Mouse (Mus musculus) liver, embryonic 16.5 days (tissue): ENCODE data around the gene Rhno1. TPM values are rescaled to one million over a fixed set of nuclear protein-coding genes. Genes with fewer than 3 reads are reported as not detected.
"Not testable (repeated sequence)": the region's sequence is repeated elsewhere in the genome, so short reads cannot be mapped to it uniquely, and the experiment has no call there.

Experiments
- ATAC-seq: fragments of 200-750 bp; cut with Nextera tagmentation; 2 replicates; pipeline ENCODE4 v1.8.0; 2017; ENCODE audit warnings: low read depth, mild to moderate bottlenecking, moderate number of reproducible peaks, moderate library complexity
- H3K27ac ChIP-seq: fragments of 300-500 bp; sonication (generic); 2 replicates; pipeline ENCODE4 v1.5.1; 2014; ENCODE audit warnings: mild to moderate bottlenecking, low read length
- H3K27me3 ChIP-seq: fragments of 300-500 bp; sonication (generic); 2 replicates; pipeline ENCODE4 v1.6.1; 2014; ENCODE audit warnings: low read depth, low read length, mixed read lengths; ENCODE audit not compliant: control insufficient read depth, insufficient read depth
- H3K36me3 ChIP-seq: fragments of 300-500 bp; sonication (generic); 2 replicates; pipeline ENCODE4 v1.6.1; 2014; ENCODE audit warnings: mild to moderate bottlenecking; ENCODE audit not compliant: control insufficient read depth, insufficient read depth
- H3K4me1 ChIP-seq: fragments of 300-500 bp; sonication (generic); 2 replicates; pipeline ENCODE4 v1.6.1; 2014; ENCODE audit warnings: low read depth, low read length, mixed read lengths; ENCODE audit not compliant: control insufficient read depth
- H3K4me2 ChIP-seq: fragments of 300-500 bp; sonication (generic); 2 replicates; pipeline ENCODE4 v1.6.1; 2014; ENCODE audit warnings: low read depth, low read length, mixed read lengths
- H3K4me3 ChIP-seq: fragments of 300-500 bp; sonication (generic); 2 replicates; pipeline ENCODE4 v1.5.1; 2014; ENCODE audit warnings: low read depth, mild to moderate bottlenecking, low read length
- H3K9ac ChIP-seq: fragments of 300-500 bp; sonication (generic); 2 replicates; pipeline ENCODE4 v1.6.1; 2014; ENCODE audit warnings: low read depth, low read length
- H3K9me3 ChIP-seq: fragments of 300-500 bp; sonication (generic); replicated peaks from 2 replicates; pipeline ENCODE4 v1.6.1; 2016; ENCODE audit warnings: low read length; ENCODE audit not compliant: control insufficient read depth
- WGBS: fragments of 180-500 bp; shearing (Covaris S2); extraction: QIAGEN DNeasy Blood & Tissue Kit; methylation state at CpG from one replicate; pipeline ENCODE4 v1.1.7; 2014; ENCODE audit not compliant: insufficient replicate concordance; 5-methylcytosine and 5-hydroxymethylcytosine counted together
- polyA plus RNA-seq: library from polyadenylated mRNA; unstranded; fragments of >200 nt; fragmentation: Nextera tagmentation; extraction: Ambion mirVana; gene quantifications from 2 replicates; pipeline ENCODE4 v1.2.1, GENCODE M21; 2015

Rhno1 gene
- polyA plus RNA-seq, 1 experiment from 2014 or later = 48.0 TPM

DNA sequence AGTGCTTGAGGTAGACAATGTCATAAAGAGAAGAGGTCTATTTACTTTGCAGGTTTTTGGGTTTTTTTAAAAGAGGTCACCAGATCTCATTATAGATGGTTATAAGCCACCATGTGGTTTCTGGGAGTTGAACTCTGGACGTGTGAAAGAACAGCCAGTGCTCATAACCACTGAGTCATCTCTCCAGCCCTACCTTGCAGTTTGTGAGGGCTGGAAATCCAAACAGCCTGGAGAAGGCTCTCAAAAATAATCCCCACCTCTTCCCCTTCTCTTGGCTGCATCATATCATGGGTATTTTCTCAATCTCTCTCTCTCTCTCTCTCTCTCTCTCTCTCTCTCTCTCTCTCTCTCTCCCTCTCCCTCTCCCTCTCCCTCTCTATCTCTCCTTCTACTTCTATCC is 28.0 kb upstream of the Rhno1 start:
- Histone ChIP-seq H3K36me3 (no peaks in the 10 kb centered on the region), H3K4me1 (no peaks in the 10 kb centered on the region), H3K27ac (no peak overlapping the region), H3K4me3 (no peak overlapping the region), H3K4me2 (no peak overlapping the region), H3K9me3 (no peaks in the 10 kb centered on the region), H3K9ac (no peak overlapping the region), H3K27me3 (no peaks in the 10 kb centered on the region)
- 7% methylated on average over 1 of the region's 1 CpGs for WGBS
- ATAC-seq = no peak

DNA sequence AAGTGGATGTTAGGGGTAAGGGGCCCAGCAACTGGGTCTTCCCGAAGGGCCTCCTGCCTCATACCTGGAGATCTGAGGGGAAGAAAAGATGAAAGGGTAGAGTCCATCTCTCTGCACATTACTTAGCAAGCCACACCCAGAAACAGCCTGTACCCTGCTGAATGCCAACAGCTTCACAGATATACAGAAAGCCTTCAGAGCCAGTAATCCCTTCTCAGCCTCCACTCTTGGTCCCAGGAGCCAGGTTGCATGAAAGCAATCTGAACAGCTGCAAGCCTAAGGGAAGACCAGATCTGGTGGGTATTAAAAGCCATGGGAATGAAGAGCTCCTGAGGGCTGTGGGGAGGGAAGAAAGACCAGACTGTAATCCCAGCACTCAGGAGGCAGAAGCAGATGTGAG is 26.5 kb upstream of the Rhno1 start:
- Histone ChIP-seq H3K4me2 (no peak overlapping the region), H3K9ac (no peak overlapping the region), H3K4me1 (no peaks in the 10 kb centered on the region), H3K4me3 (no peak overlapping the region), H3K27me3 (no peaks in the 10 kb centered on the region), H3K9me3 (no peaks in the 10 kb centered on the region), H3K36me3 (no peaks in the 10 kb centered on the region), H3K27ac (no peak overlapping the region)
- WGBS = 54% methylated on average over 1 of the region's 1 CpGs
- ATAC-seq = no peak

- Histone ChIP-seq H3K27ac (no peak overlapping the region), H3K4me3 (no peak overlapping the region), H3K4me1 (no peaks in the 10 kb centered on the region), H3K27me3 (no peaks in the 10 kb centered on the region), H3K9ac (no peak overlapping the region), H3K36me3 (no peaks in the 10 kb centered on the region), H3K4me2 (no peak overlapping the region), H3K9me3 (no peaks in the 10 kb centered on the region)
- WGBS = 53% methylated on average over 1 of the region's 1 CpGs
- no peak for ATAC-seq
Observed at GRCm38 (mm10) chr6:128385026-128385425, 22.3 kb upstream of the Rhno1 start.

- 33% methylated on average over 7 of the region's 7 CpGs for WGBS
- ATAC-seq = no peak
- H3K9me3 ChIP-seq = no peaks in the 10 kb centered on the region
- no peaks in the 10 kb centered on the region for H3K36me3 ChIP-seq
- no peaks in the 10 kb centered on the region for H3K4me1 ChIP-seq
- H3K27me3 ChIP-seq = no peaks in the 10 kb centered on the region
- H3K9ac ChIP-seq = no peak overlapping the region
- no peak overlapping the region for H3K27ac ChIP-seq
- no peak overlapping the region for H3K4me2 ChIP-seq
- H3K4me3 ChIP-seq = no peak overlapping the region
Observed at GRCm38 (mm10) chr6:128383752-128384151, 21.0 kb upstream of the Rhno1 start.

GRCm38 (mm10) chr6:128381254-128381653 is 18.5 kb upstream of the Rhno1 start:
- no peaks in the 10 kb centered on the region for H3K36me3 ChIP-seq
- WGBS = 52% methylated on average over 3 of the region's 3 CpGs

GRCm38 (mm10) chr6:128380594-128381167 is 18.0 kb upstream of the Rhno1 start:
- H3K4me3 ChIP-seq, H3K9ac ChIP-seq, H3K27me3 ChIP-seq, H3K9me3 ChIP-seq, H3K4me2 ChIP-seq, H3K36me3 ChIP-seq, ATAC-seq, H3K27ac ChIP-seq, H3K4me1 ChIP-seq: not testable (repeated sequence)
- 6% methylated on average over 1 of the region's 1 CpGs for WGBS

More at GRCm38 (mm10) chr6:128381254-128381653, 18.5 kb upstream of the Rhno1 start:
- no peak for ATAC-seq
- no peak overlapping the region for H3K4me3 ChIP-seq
- H3K4me2 ChIP-seq = no peak overlapping the region
- H3K4me1 ChIP-seq = no peaks in the 10 kb centered on the region
- no peak overlapping the region for H3K9ac ChIP-seq
- H3K27ac ChIP-seq = no peak overlapping the region
- H3K9me3 ChIP-seq = no peaks in the 10 kb centered on the region
- no peaks in the 10 kb centered on the region for H3K27me3 ChIP-seq

- no peak for ATAC-seq
- H3K4me2 ChIP-seq = no peak overlapping the region
Observed at GRCm38 (mm10) chr6:128379636-128380035, 16.9 kb upstream of the Rhno1 start.

DNA sequence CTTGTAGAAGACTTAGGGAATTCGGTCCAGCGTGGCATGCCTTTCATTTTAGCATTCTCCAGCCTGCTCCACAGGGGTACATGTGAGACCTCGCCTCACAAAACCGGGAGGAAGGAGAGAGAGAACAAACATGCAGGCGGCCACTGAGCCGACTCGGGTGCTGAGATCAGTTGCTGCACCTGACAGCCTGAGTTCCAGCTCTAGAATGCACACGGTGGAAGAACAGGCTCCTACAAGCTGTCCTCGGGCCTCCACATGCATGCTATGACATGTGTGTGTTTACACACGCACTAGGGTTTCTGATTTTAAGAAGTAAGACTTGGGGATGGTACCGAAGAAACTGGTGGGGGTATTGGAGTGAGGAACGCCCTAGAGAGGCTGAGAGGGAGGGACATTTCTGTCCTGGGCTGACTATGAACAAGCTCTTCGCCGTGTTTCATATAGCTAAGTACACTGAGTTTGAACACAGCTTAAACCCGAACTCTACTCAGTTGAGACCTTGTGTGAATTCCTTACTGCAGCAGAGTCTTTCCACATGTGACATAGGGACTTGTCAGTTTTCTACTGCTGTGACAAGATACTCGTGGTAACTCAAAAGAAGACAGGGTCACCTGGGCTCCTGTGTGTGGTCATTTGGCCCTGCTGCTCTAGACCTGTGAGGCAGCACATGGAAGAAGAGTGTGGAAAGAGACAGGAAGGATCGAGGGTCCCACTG is 13.8 kb upstream of the Rhno1 start:
- H3K36me3 ChIP-seq = peaks cover 33% of the 10 kb centered on the region
- 79% methylated on average over 17 of the region's 17 CpGs for WGBS

More at GRCm38 (mm10) chr6:128379636-128380035, 16.9 kb upstream of the Rhno1 start:
- no peaks in the 10 kb centered on the region for H3K9me3 ChIP-seq
- no peak overlapping the region for H3K4me3 ChIP-seq
- H3K27ac ChIP-seq = no peak overlapping the region
- H3K27me3 ChIP-seq = no peaks in the 10 kb centered on the region
- 56% methylated on average over 16 of the region's 16 CpGs for WGBS
- H3K36me3 ChIP-seq = peaks cover 3% of the 10 kb centered on the region; the same call in 1 of the 2 replicates
- H3K9ac ChIP-seq = no peak overlapping the region
- H3K4me1 ChIP-seq = no peaks in the 10 kb centered on the region

DNA sequence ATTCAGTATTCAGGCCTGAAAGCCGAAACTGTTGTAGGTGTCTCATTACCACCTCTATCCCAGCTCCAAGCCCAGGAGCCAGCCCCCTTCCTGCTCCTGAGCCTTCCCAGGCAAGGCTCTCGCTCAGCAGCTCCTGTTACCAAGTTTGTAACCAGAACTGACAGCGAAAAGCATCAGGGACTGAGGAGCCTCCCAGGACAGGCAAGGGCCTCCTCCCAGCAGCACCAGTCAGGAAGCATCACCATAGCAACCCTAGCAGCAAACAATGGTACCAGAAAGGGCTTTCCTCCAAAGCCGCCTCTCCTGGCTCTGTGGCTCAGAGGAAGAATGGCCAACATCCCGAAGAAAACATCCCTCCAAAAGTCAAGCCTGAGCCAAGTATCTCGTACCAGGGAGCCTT is 12.5 kb upstream of the Rhno1 start, which contains the start of the genes Tex52 and Gm44596:
TSS of gene Tex52 (plus strand) at position 265 of the 400 bp plus-strand sequence.
TSS of gene Gm44596 (plus strand) at position 312 of the 400 bp plus-strand sequence.
- Histone ChIP-seq H3K9me3 (no peaks in the 10 kb centered on the region), H3K4me1 (no peaks in the 10 kb centered on the region), H3K4me3 (no peak within 1 kb of the TSS), H3K4me2 (no peak within 1 kb of the TSS), H3K27ac (no peak within 1 kb of the TSS), H3K27me3 (no peaks in the 10 kb centered on the region), H3K9ac (no peak within 1 kb of the TSS), H3K36me3 (peaks cover 44% of the 10 kb centered on the region)
- no peak for ATAC-seq
- WGBS = 68% methylated on average over 6 of the region's 6 CpGs

More for the DNA sequence above, 13.8 kb upstream of the Rhno1 start:
- Histone ChIP-seq H3K4me1 (no peaks in the 10 kb centered on the region), H3K4me2 (no peak overlapping the region), H3K27ac (no peak overlapping the region), H3K9ac (no peak overlapping the region), H3K27me3 (no peaks in the 10 kb centered on the region), H3K4me3 (no peak overlapping the region), H3K9me3 (no peaks in the 10 kb centered on the region)
- no peak for ATAC-seq
